Mouse (Mus musculus) liver, embryonic 14.5 days (tissue): Measurements from ENCODE around the gene Patj. TPM values are rescaled to one million over a fixed set of nuclear protein-coding genes. Genes with fewer than 3 reads are reported as not detected.

Source experiments
- ATAC-seq: fragments of 200-750 bp; cut with Nextera tagmentation; 2 replicates; pipeline ENCODE4 v1.8.0; 2017; ENCODE audit warnings: moderate number of reproducible peaks, mild to moderate bottlenecking, moderate library complexity; ENCODE audit not compliant: insufficient read depth
- DNase-seq, 3 experiments: peaks; one replicate each; pipeline ENCODE4 v3.0.0-alpha.2; 2012 to 2013; ENCODE audit warnings: low read depth in 3 of 3, low spot score in 3 of 3
- H3K27ac ChIP-seq: fragments of 300-500 bp; sonication (generic); 2 replicates; pipeline ENCODE4 v1.5.1; 2014; ENCODE audit warnings: moderate library complexity, mild to moderate bottlenecking, control low read depth, inconsistent platforms
- H3K27me3 ChIP-seq: fragments of 300-500 bp; sonication (generic); 2 replicates; pipeline ENCODE4 v1.6.1; 2014; ENCODE audit warnings: mild to moderate bottlenecking, low read length, moderate library complexity; ENCODE audit not compliant: control insufficient read depth, insufficient read depth
- H3K36me3 ChIP-seq: fragments of 300-500 bp; sonication (generic); replicated peaks from 2 replicates; pipeline ENCODE4 v1.6.1; 2014; ENCODE audit warnings: low read depth; ENCODE audit not compliant: control insufficient read depth, insufficient read depth
- H3K4me1 ChIP-seq, 2 experiments: fragments of 200-500 bp in 1 of 2; fragments of 300-500 bp in 1 of 2; sonication (generic) in 1 of 2; replicated peaks; 2 replicates each; pipeline ENCODE4 v1.6.1; 2012 to 2014; ENCODE audit warnings: antibody characterized with exemption in 1 of 2, inconsistent platforms in 1 of 2, low read length in 1 of 2; ENCODE audit not compliant: control insufficient read depth in 2 of 2, insufficient read depth in 2 of 2
- H3K4me2 ChIP-seq: fragments of 300-500 bp; sonication (generic); 2 replicates; pipeline ENCODE4 v1.6.1; 2014; ENCODE audit warnings: low read depth, mild to moderate bottlenecking, control low read depth, moderate library complexity
- H3K4me3 ChIP-seq, 2 experiments: fragments of 200-500 bp in 1 of 2; fragments of 300-500 bp in 1 of 2; sonication (generic) in 1 of 2; 2 replicates each; pipeline ENCODE4 v1.5.1; 2012 to 2014; ENCODE audit warnings: low read depth in 2 of 2, low read length in 2 of 2, mild to moderate bottlenecking in 2 of 2, control low read depth in 1 of 2, inconsistent platforms in 1 of 2, moderate library complexity in 1 of 2; ENCODE audit not compliant: insufficient read depth in 1 of 2
- H3K9ac ChIP-seq: fragments of 300-500 bp; sonication (generic); replicated peaks from 2 replicates; pipeline ENCODE4 v1.6.1; 2014; ENCODE audit warnings: mild to moderate bottlenecking, control low read depth, moderate library complexity
- H3K9me3 ChIP-seq: fragments of 300-500 bp; sonication (generic); 2 replicates; pipeline ENCODE4 v1.6.1; 2016; ENCODE audit warnings: low read length, mixed read lengths; ENCODE audit not compliant: control insufficient read depth
- CTCF ChIP-seq: IDR thresholded peaks from 2 replicates; pipeline ENCODE4 v1.5.1; 2016; ENCODE audit warnings: antibody characterized with exemption, low read depth, control low read depth
- EP300 ChIP-seq: IDR thresholded peaks from 2 replicates; pipeline ENCODE4 v1.6.1; 2016; ENCODE audit warnings: antibody characterized with exemption, low read depth
- WGBS: fragments of 180-500 bp; shearing (Covaris S2); extraction: QIAGEN DNeasy Blood & Tissue Kit; methylation state at CpG from one replicate; pipeline ENCODE4 v1.1.7; 2014; ENCODE audit not compliant: insufficient replicate concordance; 5-methylcytosine and 5-hydroxymethylcytosine counted together
- polyA plus RNA-seq, 2 experiments: library from polyadenylated mRNA; depleted of rRNA in 1 of 2; stranded (reverse) in 1 of 2; unstranded in 1 of 2; fragments of >200 nt; fragmentation: Nextera tagmentation in 1 of 2; extraction: Ambion mirVana in 1 of 2; gene quantifications; 2 replicates each; pipeline versions ENCODE4 v1.2.1 to v1.2.3; 2012 to 2014

Gene Patj
- polyA plus RNA-seq, 2 experiments = 1.1 to 1.6 TPM

DNA sequence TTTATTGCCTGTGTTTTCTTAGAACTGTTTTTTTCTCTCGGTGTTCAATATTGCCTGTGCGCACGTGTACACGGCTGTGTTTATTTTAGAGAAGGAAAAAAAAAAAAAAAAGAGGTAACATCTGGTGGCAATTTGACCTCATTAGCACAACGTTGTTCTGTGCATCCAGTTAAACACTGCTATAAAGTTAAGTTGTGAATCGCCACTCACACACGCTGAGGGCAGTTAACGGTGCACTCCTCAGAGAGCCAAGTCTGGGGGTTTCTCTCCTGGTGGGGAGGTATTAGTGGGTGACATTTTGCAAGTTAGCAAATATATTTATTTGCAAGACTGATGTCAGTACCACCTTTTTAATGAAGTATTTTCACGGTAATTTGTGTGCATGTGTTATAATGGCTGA lies 281.9 kb downstream of the Patj start:
- no peaks in the 10 kb centered on the region for H3K36me3 ChIP-seq
- no peak for DNase-seq
- H3K4me2 ChIP-seq = no peak overlapping the region
- H3K27ac ChIP-seq = no peak overlapping the region
- 72% methylated on average over 9 of the region's 9 CpGs for WGBS
- H3K4me1 ChIP-seq = no peaks in the 10 kb centered on the region
- H3K27me3 ChIP-seq = no peaks in the 10 kb centered on the region
- H3K9me3 ChIP-seq = no peaks in the 10 kb centered on the region
- TF ChIP-seq CTCF (no peak), EP300 (no peak)
- H3K4me3 ChIP-seq = no peak overlapping the region
- H3K9ac ChIP-seq = no peak overlapping the region
- no peak for ATAC-seq

DNA sequence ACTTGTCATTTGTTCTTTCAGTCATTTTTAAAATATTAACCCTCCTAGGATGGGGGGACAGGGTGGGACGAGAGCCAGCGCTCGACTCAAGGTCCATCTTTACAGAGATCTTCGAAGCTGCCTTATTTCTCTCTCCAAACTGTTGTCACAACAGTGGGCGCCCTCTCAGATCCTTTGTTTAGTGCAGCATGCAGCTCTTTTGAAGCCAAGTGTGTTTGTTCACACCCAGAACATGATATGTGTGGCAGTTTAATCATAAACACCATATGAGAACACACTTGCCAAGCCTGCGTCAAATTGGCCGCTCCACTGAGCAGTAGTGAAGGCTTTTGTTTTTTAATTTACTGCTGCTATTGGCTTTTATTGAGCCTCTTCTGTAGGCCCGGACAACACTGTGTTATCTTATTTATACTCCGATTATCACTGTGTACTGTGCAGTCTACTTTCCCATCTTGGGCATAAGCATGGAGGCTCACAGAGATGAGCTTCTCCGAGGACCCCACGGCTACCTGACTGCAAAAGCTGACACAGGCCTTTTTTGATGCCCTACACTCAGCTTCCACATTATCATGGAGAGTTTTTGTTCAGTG lies 291.2 kb downstream of the Patj start:
- no peak for DNase-seq
- no peak for ATAC-seq
- no peaks in the 10 kb centered on the region for H3K27me3 ChIP-seq
- no peak overlapping the region for H3K4me2 ChIP-seq
- H3K4me1 ChIP-seq = no peaks in the 10 kb centered on the region
- H3K9me3 ChIP-seq = no peaks in the 10 kb centered on the region
- H3K4me3 ChIP-seq = no peak overlapping the region
- no peak overlapping the region for H3K27ac ChIP-seq
- no peak overlapping the region for H3K9ac ChIP-seq
- no peaks in the 10 kb centered on the region for H3K36me3 ChIP-seq
- WGBS = 66% methylated on average over 11 of the region's 11 CpGs
- TF ChIP-seq EP300 (no peak), CTCF (no peak)

DNA sequence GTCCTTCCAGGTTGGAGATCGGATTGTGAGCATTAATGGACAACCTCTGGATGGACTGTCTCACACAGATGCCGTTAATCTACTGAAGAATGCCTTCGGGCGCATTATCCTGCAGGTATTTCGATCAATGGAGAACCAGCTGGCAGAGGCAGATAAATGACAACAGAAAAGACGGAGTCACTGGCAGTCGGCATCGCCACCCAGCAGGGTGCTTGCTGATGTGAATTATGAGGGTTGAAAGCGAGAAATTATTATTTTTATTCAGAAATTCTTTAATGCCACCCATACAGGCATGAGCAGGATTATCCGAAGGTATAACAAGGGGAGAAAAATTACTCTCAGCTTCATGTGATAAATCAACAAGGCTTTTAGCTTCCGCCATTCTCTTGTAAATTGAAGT lies 292.5 kb downstream of the Patj start:
- H3K27me3 ChIP-seq = no peaks in the 10 kb centered on the region
- H3K4me1 ChIP-seq = no peaks in the 10 kb centered on the region
- TF ChIP-seq CTCF (no peak), EP300 (no peak)
- 66% methylated on average over 11 of the region's 11 CpGs for WGBS
- H3K4me3 ChIP-seq = no peak overlapping the region
- H3K36me3 ChIP-seq = no peaks in the 10 kb centered on the region
- H3K9me3 ChIP-seq = no peaks in the 10 kb centered on the region
- no peak overlapping the region for H3K4me2 ChIP-seq
- no peak for DNase-seq
- no peak overlapping the region for H3K9ac ChIP-seq
- ATAC-seq = no peak
- H3K27ac ChIP-seq = no peak overlapping the region

DNA sequence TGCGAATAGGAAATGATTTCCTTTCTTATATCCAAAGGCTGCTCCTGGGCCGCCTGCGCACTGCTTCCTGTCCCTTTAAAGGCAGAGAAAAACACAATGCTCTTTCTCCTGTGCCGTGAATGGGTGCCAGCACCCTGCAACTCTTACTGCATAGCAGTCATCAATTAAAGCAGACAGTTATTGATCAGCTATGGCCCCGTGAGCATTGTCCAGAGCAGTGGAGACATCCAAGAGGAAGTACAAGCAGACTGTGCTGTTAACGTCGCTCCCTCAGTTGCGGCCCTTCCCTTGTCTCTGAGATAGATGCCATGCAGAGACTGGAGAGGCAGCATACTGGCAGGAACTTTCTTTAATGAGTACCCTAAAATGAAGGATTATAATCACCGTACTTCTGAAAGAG lies 292.9 kb downstream of the Patj start:
- H3K4me2 ChIP-seq = no peak overlapping the region
- no peak for TF ChIP-seq CTCF
- no peak for TF ChIP-seq EP300
- H3K9ac ChIP-seq = no peak overlapping the region
- H3K27ac ChIP-seq = no peak overlapping the region
- ATAC-seq (no peak), DNase-seq (no peak)
- no peaks in the 10 kb centered on the region for H3K36me3 ChIP-seq
- no peaks in the 10 kb centered on the region for H3K27me3 ChIP-seq
- 72% methylated on average over 9 of the region's 9 CpGs for WGBS
- no peaks in the 10 kb centered on the region for H3K9me3 ChIP-seq
- H3K4me3 ChIP-seq = no peak overlapping the region
- H3K4me1 ChIP-seq = no peaks in the 10 kb centered on the region

DNA sequence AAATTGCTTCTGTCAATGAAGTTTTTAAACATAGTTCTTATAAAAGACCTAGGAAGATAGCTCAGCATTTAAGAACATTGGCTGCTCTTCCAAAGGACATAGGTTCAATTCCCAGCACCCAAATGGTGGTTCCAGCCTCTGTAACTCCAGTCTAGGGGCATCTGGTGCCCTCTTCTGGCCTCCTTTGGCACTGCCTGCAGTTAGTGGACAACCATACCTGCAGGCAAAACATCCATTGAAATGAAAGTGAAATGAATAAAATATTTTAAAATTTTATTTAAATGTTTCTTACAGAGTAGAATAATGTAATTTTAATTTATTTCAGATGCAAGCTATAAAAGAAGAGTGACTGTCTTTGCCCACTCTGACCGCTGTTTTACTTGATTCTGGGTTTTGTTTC lies 294.4 kb downstream of the Patj start:
- TF ChIP-seq CTCF = no peak
- TF ChIP-seq EP300 = no peak
- Histone ChIP-seq H3K4me3 (no peak overlapping the region), H3K27ac (no peak overlapping the region), H3K4me1 (0 out of 4 replicates have a peak, but pooled peaks cover 0 to 2% of the 10 kb centered on the region in 2 experiments), H3K27me3 (no peaks in the 10 kb centered on the region), H3K4me2 (no peak overlapping the region), H3K9me3 (no peaks in the 10 kb centered on the region), H3K9ac (no peak overlapping the region), H3K36me3 (no peaks in the 10 kb centered on the region)
- DNase-seq = no peak
- no peak for ATAC-seq
- 81% methylated on average over 1 of the region's 1 CpGs for WGBS
